Mouse (Mus musculus) heart, adult 2 months (tissue): ENCODE measurements at regions not wholly inside any gene's neighbourhood (a gene's known extent, or its start where the extent isn't known, plus 50 kb on each side); places are given as distances from the start of the nearest gene placed in this dataset.
A peak's percentile ranks its signal among the peaks of the same experiment; 100 is the strongest.

Experiments
- DNase-seq, 2 experiments: peaks; one replicate each; pipeline ENCODE4 v3.0.0; 2021
- H3K27ac ChIP-seq: fragments of 200-600 bp; 2 replicates; pipeline ENCODE4 v1.8.1; 2022
- H3K27me3 ChIP-seq: fragments of 200-500 bp; 2 replicates; pipeline ENCODE4 v1.6.1; 2012; ENCODE audit warnings: mild to moderate bottlenecking, low read length, inconsistent platforms, mixed read lengths; ENCODE audit not compliant: control insufficient read depth, insufficient read depth
- H3K36me3 ChIP-seq: fragments of 200-500 bp; 2 replicates; pipeline ENCODE4 v1.6.1; 2012; ENCODE audit warnings: low read length, inconsistent platforms; ENCODE audit not compliant: control insufficient read depth, insufficient read depth
- H3K4me1 ChIP-seq: fragments of 200-500 bp; 2 replicates; pipeline ENCODE4 v1.6.1; 2011; ENCODE audit warnings: low read length; ENCODE audit not compliant: control insufficient read depth, insufficient read depth
- H3K4me3 ChIP-seq: fragments of 200-600 bp; 2 replicates; pipeline ENCODE4 v1.8.1; 2022
- H3K79me2 ChIP-seq: fragments of 200-500 bp; replicated peaks from 2 replicates; pipeline ENCODE4 v1.6.1; 2012; ENCODE audit warnings: mild to moderate bottlenecking, inconsistent platforms, low read length, moderate library complexity, mixed read lengths; ENCODE audit not compliant: control insufficient read depth, insufficient read depth
- H3K9ac ChIP-seq: fragments of 200-500 bp; 2 replicates; pipeline ENCODE4 v1.6.1; 2012; ENCODE audit warnings: low read depth, mild to moderate bottlenecking, control low read depth, inconsistent platforms, low read length, mixed read lengths
- CTCF ChIP-seq: fragments of 200-600 bp; IDR thresholded peaks from 2 replicates; pipeline ENCODE4 v1.8.1; 2022; ENCODE audit warnings: antibody characterized with exemption, mild to moderate bottlenecking, moderate library complexity
- EP300 ChIP-seq: fragments of 200-500 bp; IDR thresholded peaks from 2 replicates; pipeline ENCODE4 v1.6.1; 2011; ENCODE audit warnings: low read depth, low read length, control low read depth; ENCODE audit not compliant: insufficient read depth
- POLR2A ChIP-seq: fragments of 200-500 bp; IDR thresholded peaks from 2 replicates; pipeline ENCODE4 v1.6.1; 2011; ENCODE audit warnings: mild to moderate bottlenecking, low read depth, low read length, control low read depth; ENCODE audit not compliant: insufficient read depth
- WGBS: fragments of 180-500 bp; shearing (Covaris S2); methylation state at CpG from one replicate; pipeline ENCODE4 v1.1.7; 2018; 5-methylcytosine and 5-hydroxymethylcytosine counted together
- intact Hi-C: fragments of 180-260 bp; cut with DNase I; formaldehyde crosslinking; loops from one replicate; pipeline ENCODE4 v1.15.1; 2025

GRCm38 (mm10) chr17:73023362-73024107 lies 84.2 kb upstream of the Lclat1 start:
- peaks cover 5% of the 10 kb centered on the region for H3K4me1 ChIP-seq
- DNase-seq: peak; percentile 34 to 48
- peak overlapping the region; percentile 83 for H3K27ac ChIP-seq
- H3K36me3 ChIP-seq: no peaks in the 10 kb centered on the region; the same call in 1 of the 2 replicates
- no peaks in the 10 kb centered on the region for H3K27me3 ChIP-seq
- TF ChIP-seq EP300: no peak
- no peak for TF ChIP-seq CTCF
- TF ChIP-seq POLR2A: no peak
- intact Hi-C loops: loop anchor here (2.0 to 5.0 kb wide), 3 partner anchors 45 to 204 kb away; no protein-coding TSS in a partner anchor
- WGBS: 44% methylated on average over 10 of the region's 10 CpGs
- H3K79me2 ChIP-seq: no peaks in the 10 kb centered on the region
- H3K4me3 ChIP-seq: no peak overlapping the region
- no peak overlapping the region for H3K9ac ChIP-seq

GRCm38 (mm10) chr17:73027122-73027521 lies 80.7 kb upstream of the Lclat1 start:
- WGBS: 95% methylated on average over 5 of the region's 5 CpGs

GRCm38 (mm10) chr17:73031796-73032195 lies 76.0 kb upstream of the Lclat1 start:
- Histone ChIP-seq H3K9ac (no peak overlapping the region), H3K4me3 (no peak overlapping the region), H3K4me1 (peaks cover 7% of the 10 kb centered on the region), H3K27ac (no peak overlapping the region), H3K36me3 (no peaks in the 10 kb centered on the region), H3K79me2 (no peaks in the 10 kb centered on the region), H3K27me3 (no peaks in the 10 kb centered on the region)
- TF ChIP-seq POLR2A (no peak), CTCF (no peak), EP300 (no peak)
- WGBS: 77% methylated on average over 5 of the region's 5 CpGs
- intact Hi-C loops: no loop called here
- DNase-seq: no peak

More at GRCm38 (mm10) chr17:73027122-73027521, 80.7 kb upstream of the Lclat1 start:
- intact Hi-C loops: loop anchor here (5.0 kb wide), 1 partner anchor 270 kb away; no protein-coding TSS in a partner anchor
- Histone ChIP-seq H3K36me3 (no peaks in the 10 kb centered on the region), H3K79me2 (no peaks in the 10 kb centered on the region), H3K4me3 (no peak overlapping the region), H3K27me3 (no peaks in the 10 kb centered on the region), H3K9ac (no peak overlapping the region), H3K4me1 (peaks cover 5% of the 10 kb centered on the region), H3K27ac (no peak overlapping the region)
- DNase-seq: no peak
- TF ChIP-seq EP300: no peak
- TF ChIP-seq CTCF: no peak
- TF ChIP-seq POLR2A: no peak

- peaks cover 10% of the 10 kb centered on the region for H3K4me1 ChIP-seq
- no peaks in the 10 kb centered on the region for H3K27me3 ChIP-seq
- no peaks in the 10 kb centered on the region for H3K36me3 ChIP-seq
- H3K79me2 ChIP-seq: no peaks in the 10 kb centered on the region
- 85% methylated on average over 3 of the region's 3 CpGs for WGBS
- H3K9ac ChIP-seq: no peak overlapping the region
- intact Hi-C loops: no loop called here
- TF ChIP-seq CTCF (no peak), POLR2A (no peak), EP300 (no peak)
- no peak overlapping the region for H3K27ac ChIP-seq
- DNase-seq: no peak
- H3K4me3 ChIP-seq: no peak overlapping the region
Measured at GRCm38 (mm10) chr17:73032326-73032725, 75.5 kb upstream of the Lclat1 start.

- no peak for TF ChIP-seq CTCF
- no peak for TF ChIP-seq EP300
- TF ChIP-seq POLR2A: no peak
- DNase-seq: peak in 1 of 2 experiments; percentile 68
- 79% methylated on average over 3 of the region's 3 CpGs for WGBS
- H3K36me3 ChIP-seq: no peaks in the 10 kb centered on the region
- no peaks in the 10 kb centered on the region for H3K79me2 ChIP-seq
- intact Hi-C loops: no loop called here
- H3K27ac ChIP-seq: peak overlapping the region; percentile 65
- no peak overlapping the region for H3K4me3 ChIP-seq
- H3K27me3 ChIP-seq: no peaks in the 10 kb centered on the region
- no peak overlapping the region for H3K9ac ChIP-seq
- peaks cover 10% of the 10 kb centered on the region for H3K4me1 ChIP-seq
Measured at GRCm38 (mm10) chr17:73034420-73034819, 73.4 kb upstream of the Lclat1 start.

GRCm38 (mm10) chr17:73034981-73035481 lies 72.8 kb upstream of the Lclat1 start:
- H3K4me1 ChIP-seq: peaks cover 10% of the 10 kb centered on the region
- WGBS: 20% methylated on average over 8 of the region's 8 CpGs
- no peak overlapping the region for H3K4me3 ChIP-seq
- no peaks in the 10 kb centered on the region for H3K36me3 ChIP-seq
- DNase-seq: peak; percentile 39 to 52
- H3K9ac ChIP-seq: no peak overlapping the region
- intact Hi-C loops: no loop called here
- TF ChIP-seq POLR2A: no peak
- no peak for TF ChIP-seq CTCF
- no peak for TF ChIP-seq EP300
- H3K79me2 ChIP-seq: no peaks in the 10 kb centered on the region
- H3K27me3 ChIP-seq: no peaks in the 10 kb centered on the region
- peak overlapping the region; percentile 65 for H3K27ac ChIP-seq
